Mouse (Mus musculus) erythroblast, embryonic 14.5 days (primary cell): ENCODE results near the gene Mettl7a3.

Source experiments
- GATA1 ChIP-seq: IDR thresholded peaks from 2 replicates; pipeline ENCODE4 v1.6.1; 2012; ENCODE audit warnings: low read length, inconsistent platforms, mixed read lengths
- TAL1 ChIP-seq: IDR thresholded peaks from 3 replicates; pipeline ENCODE4 v1.6.1; 2012; ENCODE audit warnings: low read length, inconsistent platforms, mixed read lengths

- TF ChIP-seq GATA1 (no peak), TAL1 (no peak)
Measured at GRCm38 (mm10) chr15:100346761-100347160, 12.0 kb downstream of the Mettl7a3 start.
